Mouse (Mus musculus) spleen, adult 18-20 months (tissue): Measurements from ENCODE around the gene Endov.

Experiments
- DNase-seq, 2 experiments: peaks; one replicate each; pipeline ENCODE4 v3.0.0; 2022; ENCODE audit warnings: mixed read lengths in 2 of 2

The Endov gene

DNA sequence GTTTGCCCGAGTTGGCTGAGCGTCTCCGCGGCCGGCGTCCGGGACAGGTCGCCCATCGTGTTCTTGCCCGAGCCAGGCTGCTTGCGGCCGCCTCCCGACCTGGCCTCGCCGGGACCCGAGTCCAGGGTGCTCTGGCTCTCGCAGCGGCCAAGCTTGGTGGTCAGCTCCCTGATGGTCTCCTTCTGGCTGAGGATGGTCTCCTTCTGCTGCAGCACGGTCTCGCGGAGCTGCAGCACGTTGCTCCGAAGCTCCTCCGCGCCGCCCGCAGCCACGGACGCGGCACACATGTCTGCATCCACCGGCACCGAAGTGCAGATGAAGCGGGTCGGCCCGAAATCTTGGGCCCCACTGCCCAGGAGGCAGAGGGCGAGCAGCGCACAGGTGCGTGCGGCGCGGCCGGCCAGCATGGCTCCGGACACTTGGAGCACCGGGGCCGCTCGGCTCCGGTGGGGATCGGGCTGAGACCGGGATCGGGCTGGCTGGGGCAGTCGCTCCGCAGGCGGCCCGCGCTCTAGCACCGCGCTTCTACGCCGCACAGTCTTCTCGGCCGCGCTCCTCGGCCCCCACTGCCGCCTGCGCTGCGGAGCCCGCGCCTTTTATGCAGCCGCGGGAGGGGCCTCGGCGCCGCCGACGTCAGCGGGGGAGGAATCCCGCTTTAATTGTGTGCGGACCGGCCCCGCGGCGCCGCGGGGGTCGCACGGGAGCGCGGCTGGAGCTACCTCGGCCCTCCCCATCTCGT lies 56.2 kb downstream of the Endov start, which contains the start of gene Nptx1:
Gene Nptx1, minus strand, starts transcription at position 571 of the 739 bp plus-strand sequence.
- DNase-seq = peak in 1 of 2 experiments; percentile 9

DNA sequence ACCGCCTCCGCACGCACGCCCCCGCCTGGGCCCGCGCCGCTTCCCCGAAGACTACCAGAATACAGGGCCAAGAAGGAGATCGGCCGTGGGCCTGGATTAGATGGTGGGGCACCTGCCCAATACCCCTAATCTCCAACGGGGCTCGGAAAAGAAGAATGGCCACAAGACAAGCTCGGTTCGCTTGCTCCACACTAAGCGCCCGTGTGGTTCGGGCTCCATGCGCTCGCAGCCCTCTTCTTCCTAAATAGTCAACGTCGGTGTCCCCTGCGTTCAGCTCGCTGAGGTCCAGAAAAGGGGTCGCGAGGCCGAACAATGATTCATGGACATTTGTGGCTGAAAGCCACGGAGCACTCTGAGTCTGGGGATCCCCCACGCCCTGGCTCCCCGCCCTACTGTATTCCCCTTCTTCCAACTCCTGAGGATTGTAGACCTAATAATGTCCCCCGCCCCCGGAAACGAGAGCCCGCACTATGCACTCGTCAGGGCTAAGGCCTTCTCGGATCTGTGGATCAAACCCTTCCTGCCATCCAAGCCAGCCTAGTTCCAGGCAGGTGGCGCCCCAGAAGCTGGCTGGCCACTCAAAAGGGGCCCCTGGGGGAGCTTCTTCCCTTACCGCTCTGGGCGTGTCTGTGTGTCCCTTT lies 56.9 kb downstream of the Endov start:
- DNase-seq = no peak

DNA sequence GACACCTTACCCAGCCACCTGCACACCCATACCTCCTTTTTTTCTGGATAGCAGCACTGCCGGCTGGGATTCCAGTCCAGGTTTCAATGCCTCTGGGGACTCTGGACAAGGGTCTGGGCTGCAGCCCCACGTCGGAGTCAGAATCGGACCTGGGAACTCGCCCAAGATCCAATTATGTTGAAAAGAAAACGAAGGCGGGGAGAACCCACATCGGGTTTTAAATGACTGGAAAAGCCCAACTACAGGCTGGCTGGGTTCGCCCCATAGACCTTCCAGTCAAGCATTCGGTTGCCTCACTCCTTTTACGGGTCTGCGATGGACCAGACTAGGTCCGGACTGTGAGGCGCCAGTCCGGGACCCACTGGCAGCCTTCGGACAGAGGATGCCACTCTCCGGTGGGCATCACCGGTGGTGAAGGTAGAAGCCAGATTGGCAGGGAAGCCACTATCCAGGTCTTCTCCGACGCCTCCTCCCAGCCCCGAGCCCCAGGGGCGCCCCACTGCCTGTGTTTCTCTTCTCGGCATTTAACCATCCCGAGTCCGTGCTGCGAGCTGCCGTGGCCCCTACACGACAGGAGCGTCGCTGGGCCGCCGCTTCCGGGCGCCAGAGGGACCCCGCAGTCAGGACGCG lies 57.7 kb downstream of the Endov start:
- DNase-seq = no peak

DNA sequence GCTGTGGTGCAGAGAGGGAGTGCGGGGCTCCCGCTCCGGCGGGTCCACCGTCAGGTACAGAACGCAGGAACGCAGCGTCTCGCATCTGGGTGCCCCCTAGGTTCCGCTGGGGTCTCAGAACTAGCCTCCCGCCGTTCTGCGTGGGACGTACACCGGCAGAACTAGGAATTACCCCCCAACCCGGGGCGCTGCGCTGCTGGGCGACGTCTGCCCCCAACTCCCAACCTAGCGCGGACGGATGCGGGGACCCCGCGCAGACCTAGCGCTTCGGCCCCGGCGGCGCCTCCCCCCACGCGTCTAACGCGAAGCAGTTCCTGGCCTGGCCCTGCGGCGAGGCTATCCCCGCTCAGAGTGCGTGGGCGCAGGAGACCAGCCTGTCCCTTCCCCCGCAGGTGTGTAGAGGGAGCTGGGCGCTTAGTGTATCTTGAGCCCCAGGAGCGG lies 58.2 kb downstream of the Endov start:
- DNase-seq = no peak

DNA sequence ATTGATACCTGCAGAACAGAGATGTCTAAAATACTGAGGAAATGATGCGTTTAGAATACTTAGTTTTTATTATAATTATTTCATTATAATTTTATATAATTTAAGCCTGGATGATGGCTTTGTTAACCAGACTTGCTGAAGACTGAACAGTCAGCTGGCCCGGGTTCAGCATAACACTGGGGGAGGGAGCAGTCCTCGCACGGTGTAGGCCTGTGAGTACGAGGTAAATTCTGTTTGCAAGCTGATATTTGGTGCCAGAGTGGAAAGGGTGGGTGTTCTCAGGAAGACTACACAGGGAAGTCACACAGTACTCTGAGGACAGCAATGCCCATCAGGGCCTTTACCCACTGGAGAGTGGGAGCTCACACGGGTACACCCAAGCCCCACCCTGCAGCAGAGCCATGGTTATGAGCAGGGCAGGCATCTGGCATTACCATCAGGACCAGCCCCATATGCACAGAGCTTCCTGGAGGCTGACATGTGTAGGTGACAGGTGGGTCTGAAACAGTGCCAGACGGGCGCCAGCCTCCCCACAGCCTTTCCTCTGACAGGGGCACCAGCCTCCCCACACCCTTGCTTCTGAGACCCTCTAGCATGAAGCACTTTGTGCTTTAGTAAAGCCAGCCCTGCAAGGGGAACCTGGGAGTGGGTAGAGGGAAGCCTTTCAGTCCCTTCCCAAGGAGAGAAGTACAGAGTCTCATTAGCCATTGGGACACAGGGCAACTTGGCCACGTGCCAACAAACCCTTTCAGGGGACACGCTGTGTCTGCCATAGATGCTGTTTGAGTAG lies 59.6 kb downstream of the Endov start:
- DNase-seq = no peak

DNA sequence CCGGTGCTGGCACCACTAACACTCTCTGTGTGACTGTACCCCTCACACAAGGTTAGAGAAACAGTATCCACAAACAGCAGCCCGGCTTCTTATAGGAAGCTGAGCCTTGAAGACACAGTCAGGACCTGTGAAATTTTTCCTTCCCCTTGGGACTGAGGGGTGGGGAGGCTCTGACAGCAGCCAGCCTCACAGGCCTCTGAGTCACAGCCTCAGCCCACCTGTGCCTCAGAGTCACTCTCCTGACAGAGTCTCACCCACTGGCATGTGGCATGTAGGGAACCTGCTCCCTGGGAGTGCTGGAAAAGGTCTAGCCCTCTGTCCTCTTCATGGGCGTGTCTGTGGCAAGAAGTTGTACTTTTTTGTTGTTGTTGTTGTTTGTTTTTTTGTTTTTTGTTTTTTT lies 60.3 kb downstream of the Endov start:
- no peak for DNase-seq

DNA sequence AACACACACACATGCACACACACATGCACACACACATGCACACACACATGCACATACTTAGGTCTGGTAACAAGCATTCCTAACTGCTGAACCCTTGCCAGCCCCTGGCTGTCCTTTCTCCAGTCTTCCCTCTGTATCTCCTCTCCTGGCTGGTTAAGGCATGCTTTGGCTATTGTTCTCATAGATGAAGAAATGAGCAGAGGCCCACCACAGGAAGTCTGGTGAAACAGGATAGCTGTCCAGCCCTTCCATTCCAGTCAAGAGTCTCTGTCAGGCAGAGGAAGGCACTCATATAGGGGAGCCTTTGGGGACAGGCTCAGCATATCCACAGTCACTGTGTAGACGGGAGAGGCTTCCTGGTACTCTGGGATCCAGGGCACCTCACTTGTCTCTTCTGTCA lies 61.2 kb downstream of the Endov start:
- DNase-seq = no peak

DNA sequence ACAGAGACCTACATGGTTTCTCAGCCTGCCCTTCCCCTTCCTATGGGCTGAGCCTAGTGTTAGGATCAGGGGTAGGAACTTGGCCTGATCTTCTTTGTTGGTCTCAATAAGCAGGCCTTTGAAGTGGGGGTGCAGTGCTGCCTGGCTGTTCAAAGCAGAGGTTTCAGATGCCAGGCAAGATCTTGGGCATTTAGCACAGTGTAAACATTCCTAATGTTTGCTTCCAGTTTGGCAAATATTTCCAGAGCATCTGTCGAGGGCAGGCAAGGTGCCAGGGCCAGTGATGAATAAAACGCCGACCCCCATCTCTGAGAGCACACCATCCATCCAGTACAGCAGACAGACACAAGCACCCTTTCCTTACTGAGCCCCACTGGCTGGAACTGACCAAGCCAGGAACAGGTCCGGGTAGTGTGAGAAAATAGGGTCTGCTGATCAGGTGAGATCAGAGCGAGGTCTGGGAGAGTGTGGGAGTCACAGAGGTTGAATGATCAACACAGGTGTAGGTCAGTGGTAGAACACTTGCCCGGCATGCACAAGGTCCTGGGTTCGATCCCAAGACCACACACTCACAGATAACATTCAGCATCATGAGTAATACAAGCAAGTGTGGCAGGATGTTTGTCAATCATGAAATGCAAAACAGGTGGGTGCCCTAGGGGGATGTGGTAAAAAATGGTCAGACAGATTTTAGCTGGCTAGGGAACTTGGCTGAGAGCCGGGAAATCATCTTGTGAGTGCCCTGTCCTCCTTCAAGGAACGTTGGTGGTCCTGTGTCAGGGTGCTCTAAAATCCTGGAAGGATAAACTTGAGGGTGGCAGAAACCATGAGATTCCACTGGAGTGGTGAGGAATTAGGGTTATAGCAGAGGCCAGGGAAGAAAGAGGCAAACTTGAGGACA lies 62.0 kb downstream of the Endov start:
- no peak for DNase-seq

DNA sequence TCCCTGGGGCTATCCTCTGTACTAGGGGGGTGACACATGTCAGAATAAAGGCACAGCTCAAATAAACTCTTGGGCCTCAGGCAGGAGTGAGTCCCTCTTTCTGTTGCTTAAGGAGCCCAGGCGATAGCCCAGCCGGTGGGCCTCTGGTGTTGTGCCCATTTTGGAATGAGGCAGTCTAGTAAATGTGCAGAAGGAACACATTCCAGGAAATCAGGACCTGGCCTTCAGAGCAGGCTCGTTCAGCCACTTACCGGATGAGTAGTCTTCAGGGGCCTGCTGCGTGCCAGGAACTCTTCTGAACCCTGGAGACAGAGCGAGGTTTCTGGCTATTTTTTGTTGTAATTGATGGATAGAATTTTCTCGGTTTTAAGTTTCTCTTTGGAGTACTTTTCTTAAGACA lies 63.6 kb downstream of the Endov start:
- DNase-seq = no peak

DNA sequence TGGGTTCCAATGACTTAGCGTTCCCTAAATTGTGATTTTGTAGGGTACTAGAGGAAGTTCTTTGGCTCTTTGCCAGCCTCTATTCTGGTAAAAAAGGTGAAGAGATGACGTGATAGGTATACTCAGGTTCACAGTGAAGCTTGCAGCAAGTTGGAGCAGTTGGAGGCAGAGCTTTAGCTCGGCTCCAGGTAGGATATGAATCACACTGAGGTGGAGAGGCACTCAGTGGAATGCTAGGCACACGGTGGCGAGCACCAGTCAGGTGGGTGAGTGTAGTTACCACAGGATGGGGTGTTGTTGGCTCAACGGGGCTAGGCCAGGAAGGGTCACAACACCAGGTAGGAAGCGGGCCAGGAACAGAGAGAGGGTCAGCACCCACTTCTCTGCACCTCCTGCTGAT lies 64.0 kb downstream of the Endov start:
- no peak for DNase-seq

DNA sequence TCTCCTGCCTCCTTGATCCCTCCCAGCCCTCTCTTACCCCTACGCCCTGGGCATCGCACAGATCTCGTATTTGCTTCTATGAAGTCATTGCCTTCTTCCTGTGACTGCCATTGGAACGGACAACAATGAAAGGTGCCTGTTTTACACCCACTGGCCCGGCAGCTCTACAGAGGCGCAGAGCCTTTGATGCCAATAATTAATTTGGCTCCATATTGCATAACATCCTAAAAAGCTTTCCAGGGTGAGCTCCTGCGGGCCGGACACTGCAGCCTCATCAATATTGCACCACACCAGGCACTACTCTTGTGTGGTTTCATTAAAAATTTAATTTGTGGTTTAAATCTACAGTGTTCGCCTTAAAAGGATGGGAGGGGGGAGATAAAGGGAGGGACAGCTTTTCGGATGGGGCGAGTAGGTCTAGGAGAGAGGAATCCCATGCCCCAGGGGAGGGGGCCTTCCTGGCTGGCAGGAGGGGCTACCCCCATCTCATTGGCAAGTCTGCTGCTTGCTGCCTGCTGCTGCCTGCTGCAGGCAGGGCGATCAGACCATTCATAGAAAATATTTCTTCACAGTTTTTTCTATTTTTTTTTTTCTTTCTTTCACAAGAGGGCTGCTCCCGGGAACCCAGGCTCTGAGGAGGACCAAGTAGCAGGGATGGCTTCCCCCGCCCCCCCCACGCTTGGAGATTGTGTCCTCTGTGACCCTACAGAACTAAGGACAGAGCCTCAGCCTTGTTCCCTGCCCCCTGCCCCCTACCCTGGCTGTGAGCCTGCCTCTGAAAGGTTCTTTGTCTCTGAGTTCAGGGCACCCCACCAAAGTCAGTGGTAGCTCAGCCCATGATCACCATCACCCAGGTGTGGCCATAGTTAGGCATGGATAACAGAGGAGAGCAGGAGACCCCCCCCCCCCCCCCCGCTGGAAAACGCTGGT lies 67.1 kb downstream of the Endov start:
- DNase-seq = no peak

DNA sequence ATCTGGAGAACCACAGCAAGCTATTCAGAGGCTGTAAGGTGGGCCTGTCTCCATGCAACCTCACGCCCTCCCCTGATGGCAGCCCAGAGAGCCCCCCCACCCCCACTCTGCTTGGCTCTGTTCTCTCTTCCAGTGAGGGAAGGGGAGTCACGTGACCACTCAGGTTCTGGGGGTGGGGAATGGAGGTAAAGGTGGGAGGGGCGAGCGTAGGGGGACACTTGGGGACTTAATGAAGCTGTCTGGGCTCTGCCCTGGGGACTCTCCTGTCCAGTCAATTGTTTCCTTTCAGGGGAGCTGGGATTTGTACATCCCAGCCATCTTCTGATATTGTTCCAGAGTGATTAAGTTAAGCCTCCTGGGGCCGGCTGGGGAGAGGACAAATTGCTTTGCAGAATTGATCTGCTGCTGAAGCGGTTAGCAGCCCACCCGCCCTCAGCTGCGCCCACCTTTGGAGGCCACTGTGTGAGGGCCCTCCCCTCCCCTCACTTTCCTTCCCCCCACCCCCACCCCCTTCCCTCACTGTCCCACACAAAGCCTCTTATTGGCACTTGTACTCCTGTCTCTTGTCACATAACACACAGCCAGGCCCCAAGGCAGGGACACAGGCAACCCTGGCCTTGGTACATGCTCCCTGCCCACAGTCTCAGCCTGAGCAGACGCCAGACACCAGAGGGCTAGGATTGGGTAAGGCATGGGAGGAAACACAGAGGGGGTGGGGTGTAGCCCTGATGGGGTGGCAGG lies 67.9 kb downstream of the Endov start:
- no peak for DNase-seq
